ENCODE assay signal across 9 mouse cellular contexts in the genomic region with DNA sequence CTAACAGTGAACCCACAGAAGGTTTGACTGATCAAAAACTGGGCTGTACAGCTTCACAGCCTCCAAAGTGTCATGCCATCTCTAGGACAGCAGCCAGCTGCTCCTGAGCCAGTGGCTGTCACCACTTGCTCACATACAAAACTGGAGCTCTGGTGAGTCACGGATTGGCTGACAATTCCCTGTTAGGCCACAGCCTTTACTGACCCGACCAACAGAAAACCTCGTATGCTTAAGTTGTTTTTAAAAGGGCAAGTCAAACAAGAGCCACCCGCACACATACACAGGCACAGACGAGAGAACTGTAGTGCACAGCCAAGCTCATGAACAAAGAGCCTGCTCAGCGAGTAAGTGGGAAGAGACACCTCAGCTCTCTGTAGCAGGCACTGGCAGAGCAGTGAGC. TPM values are rescaled to one million over a fixed set of nuclear protein-coding genes. Genes with fewer than 3 reads are reported as not detected.
DNase-seq lines count a peak whose midpoint lies in the region; ATAC-seq and TF ChIP-seq lines count a peak whose summit lies in the region.
"Had no signal": no experiment of that assay in that cellular context is flagged by ENCODE, and none has a peak within 500 bp of the region (broad histone marks: within the 10 kb centered on the region; RNA-seq: fewer than 3 reads in every experiment).

No protein-coding gene starts in this region.

- no peak for DNase-seq in cerebellum, adult 11-12 months
- DNase-seq in urinary bladder, postnatal 14 days (ENCODE audit: low spot score), result peak; percentile 53
- DNase-seq in urinary bladder, postnatal 10 days (ENCODE audit: low spot score), result no peak
- peak; percentile 65 to 82 for DNase-seq in heart, postnatal 14 days
- DNase-seq in thymus, postnatal 0 days (ENCODE audit: low spot score), result no peak
- DNase-seq in thymus, adult 2 months, result no peak
- DNase-seq in kidney, adult 11 months, result no peak
- DNase-seq: thymus, postnatal 4 days had no signal

- no peak overlapping the region for H3K4me3 ChIP-seq in thymus, adult 2 months (ENCODE audit: control insufficient read depth, insufficient read depth, low read length)

- no peak overlapping the region for H3K27ac ChIP-seq in thymus, adult 2 months (ENCODE audit: control insufficient read depth, insufficient read depth, low read length)

- 86% methylated on average over 6 of the region's 6 CpGs for WGBS in thymus, adult 2 months

- H3K36me3 ChIP-seq in thymus, adult 2 months (ENCODE audit: control insufficient read depth, insufficient read depth, low read length), result no peaks in the 10 kb centered on the region

- no peak for TF ChIP-seq POLR2A in thymus, adult 2 months (IDR thresholded peaks at IDR 0.05; ENCODE audit: control insufficient read depth, extremely low read depth, insufficient read depth, low read length, poor library complexity)

- 0 out of 2 replicates have a peak, but pooled peaks have one; percentile 31 for ATAC-seq in cerebellum, adult (ENCODE audit: insufficient number of reproducible peaks, low FRiP score, low TSS enrichment)

- H3K4me1 ChIP-seq in thymus, adult 2 months (replicated peaks; ENCODE audit: control insufficient read depth, insufficient read depth, low read length), result peaks cover 2% of the 10 kb centered on the region; the same call in 1 of the 2 replicates

- TF ChIP-seq CTCF in thymus, adult 2 months (IDR thresholded peaks at IDR 0.05; ENCODE audit: borderline replicate concordance, control insufficient read depth, extremely low read depth, insufficient read depth, low read length, poor library complexity), result no peak

- no peaks in the 10 kb centered on the region for H3K27me3 ChIP-seq in thymus, adult 2 months (ENCODE audit: control insufficient read depth, insufficient read depth, low read length)

- intact Hi-C loops in heart, postnatal 14 days (cut with DNase I), result no loop called here

RNA-seq across cellular contexts. Expression of a gene that starts 40.6 kb away (rescaled TPM):
- 100 to 1,000 TPM; 100 to 103 TPM for total RNA-seq in heart, postnatal 14 days (2021)
- 171 and 173 TPM in 2 replicates for polyA plus RNA-seq in thymus, postnatal 0 days (2015; fragmentation: Nextera tagmentation; extraction: Ambion mirVana)
- 429 and 436 TPM in 2 replicates for polyA plus RNA-seq in thymus, adult 2 months (2012; rRNA removed)

RNA-seq across cellular contexts. Expression of a gene that starts 51.6 kb away (rescaled TPM):
- total RNA-seq in heart, postnatal 14 days (2021), result under 1 TPM; 0.02 to 0.12 TPM
- 0.03 and 0.07 TPM in 2 replicates for polyA plus RNA-seq in thymus, postnatal 0 days (2015; fragmentation: Nextera tagmentation; extraction: Ambion mirVana)
- 0.48 and 0.49 TPM in 2 replicates for polyA plus RNA-seq in thymus, adult 2 months (2012; rRNA removed)

Comparison
In these comparisons a context has a peak if more than half of its experiments do, and no peak if none do; other contexts are left out.
1. DNase-seq: peak in urinary bladder, postnatal 14 days (single experiment) and heart, postnatal 14 days (2 of 2); none in cerebellum, adult 11-12 months (single experiment), urinary bladder, postnatal 10 days (single experiment), thymus, postnatal 0 days (single experiment), thymus, adult 2 months (single experiment) and kidney, adult 11 months (single experiment).